Mouse (Mus musculus) cerebellum, postnatal 10 days (tissue): ENCODE data around the gene Rnls.

Experiments used
- DNase-seq, 2 experiments: peaks; one replicate each; pipeline ENCODE4 v3.0.0; 2021; ENCODE audit warnings: mixed read lengths in 2 of 2

Gene Rnls

DNA sequence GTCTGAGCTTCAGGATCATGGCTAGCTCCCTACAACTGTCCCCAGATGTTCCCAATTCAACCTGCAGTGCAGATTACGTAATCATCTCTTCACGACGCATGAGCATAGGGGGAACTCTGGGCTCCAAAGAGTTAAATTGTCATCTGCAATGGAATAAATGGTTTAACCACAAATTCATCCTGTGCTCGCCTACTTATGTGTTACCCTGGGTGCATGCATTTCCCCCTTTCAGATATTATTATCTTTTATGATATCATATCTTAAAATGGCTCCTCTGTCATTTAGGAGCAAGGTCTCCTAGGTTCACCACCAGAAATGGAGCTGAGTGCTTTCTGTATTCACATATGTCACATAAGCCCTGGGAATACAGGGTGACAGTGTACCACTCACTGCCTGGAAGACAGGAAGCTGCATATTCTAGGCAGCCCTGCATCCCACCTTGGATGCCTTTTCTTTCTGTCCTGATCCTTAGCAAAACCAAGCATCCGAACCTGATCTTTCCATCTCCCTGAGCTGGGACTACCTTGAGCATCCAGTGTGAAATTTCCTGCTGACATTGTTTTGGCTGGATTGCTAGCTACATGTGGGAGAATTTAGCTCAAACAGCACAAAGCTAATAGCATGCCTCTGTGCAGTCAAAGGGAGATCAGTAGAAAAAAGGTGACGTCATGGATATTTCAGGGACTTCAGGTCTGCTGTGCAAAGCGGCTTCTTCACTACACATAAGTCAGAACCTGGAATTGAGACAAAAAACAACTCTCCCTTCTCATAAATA, 289.9 kb downstream of the Rnls start:
- no peak for DNase-seq

DNA sequence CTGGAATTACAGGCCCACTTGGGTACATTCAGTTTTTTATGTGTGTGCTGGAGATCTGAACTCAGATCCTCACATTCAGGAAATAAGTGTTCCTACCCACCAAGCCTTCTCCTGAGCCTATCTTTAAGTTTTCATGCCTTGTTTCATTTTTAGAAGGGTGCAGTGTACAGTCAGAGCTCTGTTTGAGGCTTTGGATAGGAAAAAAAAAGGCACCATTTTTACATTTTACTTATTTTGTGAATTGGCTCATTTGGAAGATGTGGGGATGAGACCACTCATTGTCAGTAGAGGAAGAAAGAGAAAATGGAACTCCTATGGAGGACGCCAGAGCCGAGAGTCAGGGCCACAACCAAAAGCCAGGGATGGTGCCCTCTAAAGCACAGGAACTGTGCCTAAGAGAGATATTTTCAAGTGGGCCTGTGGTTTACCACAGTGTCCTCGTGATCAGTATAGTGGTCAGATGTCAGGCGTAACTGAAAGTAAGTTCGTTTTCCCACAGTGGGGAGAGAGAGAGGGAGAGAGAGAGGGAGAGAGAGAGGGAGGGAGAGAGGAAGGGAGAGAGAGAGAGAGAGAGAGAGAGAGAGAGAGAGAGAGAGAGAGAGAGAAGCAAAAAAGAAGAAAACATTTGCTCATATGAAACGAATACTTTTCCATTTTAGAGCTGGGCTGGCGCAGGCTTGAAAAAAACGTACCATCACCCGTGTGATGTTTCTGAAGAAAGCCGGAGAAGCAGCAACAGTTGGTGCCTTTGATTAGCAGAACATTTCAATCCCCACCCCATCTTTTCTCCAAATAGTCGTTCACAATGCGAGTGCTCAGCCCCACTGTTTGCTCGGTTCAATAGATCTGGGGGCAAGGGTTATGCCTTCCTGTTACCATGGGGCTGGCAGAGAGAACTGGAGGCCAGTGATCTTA, 290.7 kb downstream of the Rnls start:
- no peak for DNase-seq

DNA sequence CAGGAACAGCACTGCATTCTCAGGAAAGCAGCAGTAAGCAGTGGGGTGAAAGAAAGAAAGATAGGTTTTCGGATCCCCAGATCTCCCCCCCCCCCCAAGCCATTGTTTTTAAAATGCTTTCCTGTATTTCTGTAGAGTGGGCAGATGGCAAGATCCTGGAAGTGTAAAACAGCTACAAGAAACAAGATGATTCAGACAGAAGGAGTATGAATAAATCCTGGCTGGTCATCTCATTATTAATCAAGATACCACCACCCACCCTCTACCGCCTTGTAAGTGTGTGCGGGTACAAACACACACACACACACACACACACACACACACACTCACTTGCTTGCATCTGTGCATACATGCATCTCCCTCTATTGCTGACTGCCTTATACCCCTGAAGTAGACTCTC, 291.5 kb downstream of the Rnls start:
- DNase-seq, result no peak

DNA sequence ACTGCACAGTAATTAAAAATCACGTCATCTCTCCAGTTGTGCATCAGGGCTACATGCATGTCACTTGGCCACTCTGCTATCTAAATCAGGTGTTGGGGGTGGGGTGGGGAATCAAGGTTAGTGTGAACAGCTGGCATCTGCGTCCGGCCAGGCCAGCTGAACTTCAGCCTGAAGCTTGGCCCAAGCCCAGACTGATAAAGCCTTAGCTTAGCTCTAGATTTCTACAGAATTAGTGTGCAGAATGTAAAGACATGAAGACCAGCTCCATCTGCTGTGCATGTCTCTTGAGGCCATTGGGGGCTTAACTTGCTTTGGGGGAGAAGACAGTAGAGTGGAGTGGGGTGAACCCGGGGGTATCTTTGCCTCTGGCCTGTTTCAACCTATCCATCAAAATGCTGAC, 292.1 kb downstream of the Rnls start:
- no peak for DNase-seq

DNA sequence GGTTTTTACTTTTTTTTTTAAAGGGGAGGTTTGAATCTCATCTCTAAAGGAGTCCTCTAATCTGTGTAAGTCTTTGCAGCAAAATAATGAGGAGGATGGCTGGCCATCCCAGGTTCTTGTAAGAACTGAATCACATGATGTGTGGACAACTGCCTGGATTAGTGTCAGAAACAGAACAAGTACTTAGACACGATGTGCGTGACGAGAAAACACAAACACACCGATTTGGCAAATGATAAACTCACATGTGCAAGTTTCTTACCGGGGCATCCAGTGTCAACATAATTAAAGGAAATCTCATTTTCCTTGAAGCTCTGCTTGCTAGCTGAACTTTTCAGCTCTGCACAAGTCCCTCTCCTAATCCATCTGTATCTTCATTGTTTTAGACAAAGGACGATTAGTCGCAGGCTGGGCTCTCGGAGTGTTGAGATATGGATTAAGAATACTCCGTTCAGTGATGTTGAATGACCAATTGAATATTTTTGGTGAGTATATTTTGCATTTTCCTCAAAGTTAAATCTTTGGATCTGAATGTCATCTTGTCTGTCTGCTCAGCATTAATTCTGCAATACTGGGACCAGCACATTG, 292.8 kb downstream of the Rnls start:
- no peak for DNase-seq

DNA sequence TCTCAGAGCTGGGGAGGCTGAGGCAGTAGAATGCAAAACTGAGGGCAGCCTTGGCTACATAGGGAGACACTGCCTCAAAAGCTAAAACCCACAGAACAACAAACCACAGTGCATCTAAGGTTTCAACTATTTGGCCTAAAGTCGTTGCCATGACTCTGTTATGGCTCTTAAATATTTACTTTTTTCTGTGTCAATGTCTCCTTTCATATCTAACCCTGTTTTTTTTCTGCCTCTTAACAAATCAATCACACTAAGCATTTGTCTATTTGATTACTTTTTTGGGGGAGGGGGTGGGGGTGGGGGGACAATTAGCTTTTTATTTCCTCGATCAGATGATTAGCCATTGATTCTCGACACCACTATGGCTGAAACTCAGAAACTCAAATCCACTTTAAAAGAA, 294.4 kb downstream of the Rnls start:
- no peak for DNase-seq

DNA sequence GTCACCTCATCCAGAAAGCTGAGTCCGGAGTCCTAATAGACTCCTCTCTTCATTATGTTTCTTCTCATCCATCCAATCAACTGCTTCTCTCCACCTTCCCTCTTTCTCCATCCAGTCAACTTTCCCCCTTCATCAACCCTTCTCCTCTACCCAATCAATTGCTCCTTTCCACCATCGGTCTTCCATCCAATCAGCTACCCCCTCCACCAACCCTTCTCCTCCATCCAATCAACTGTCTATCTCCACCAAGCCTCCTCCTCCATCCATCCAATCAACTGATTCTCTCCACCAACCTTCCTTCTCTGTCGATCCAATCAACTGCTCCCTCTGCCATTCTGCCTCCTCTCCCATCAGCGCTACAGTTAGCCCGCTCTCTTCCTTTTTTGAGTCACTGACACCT, 295.5 kb downstream of the Rnls start:
- DNase-seq, result no peak

DNA sequence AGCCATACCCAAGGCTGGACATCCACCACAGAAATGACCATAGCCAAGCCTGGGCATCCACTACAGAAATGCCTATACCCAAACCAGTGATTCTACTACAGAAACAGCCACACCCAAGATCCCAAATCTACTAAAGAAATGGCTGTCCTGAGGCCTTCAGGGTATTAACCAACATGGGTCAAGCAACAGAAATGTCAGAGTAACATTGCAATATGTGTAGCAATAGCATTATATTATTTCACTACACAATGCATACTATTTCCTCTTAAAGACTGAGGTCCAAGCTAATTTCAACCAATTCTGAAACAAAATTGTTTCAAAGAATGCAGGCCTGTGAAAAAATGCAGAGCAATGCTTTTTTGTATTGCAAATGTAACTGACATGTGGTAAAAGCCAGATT, 299.5 kb downstream of the Rnls start:
- DNase-seq, result no peak

DNA sequence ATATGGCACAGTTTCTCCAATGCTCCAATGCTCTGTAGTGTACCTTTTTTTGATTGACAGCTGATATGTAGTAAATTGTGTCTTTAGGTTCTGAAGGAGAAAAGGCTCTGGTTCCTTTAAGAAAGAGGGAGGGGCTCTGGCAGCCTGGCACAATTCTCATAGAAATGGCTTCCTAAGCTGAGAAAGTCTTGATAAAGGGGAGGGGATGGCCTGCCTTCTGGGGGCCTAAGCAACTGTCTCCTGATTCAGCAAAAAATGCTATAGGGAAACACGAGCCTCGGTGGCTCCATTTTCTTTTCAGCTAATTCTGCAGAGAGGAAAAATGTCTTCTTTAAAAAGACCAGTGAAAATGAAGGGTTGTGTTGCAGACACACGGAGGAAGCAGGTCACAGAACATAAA, 300.8 kb downstream of the Rnls start:
- no peak for DNase-seq

DNA sequence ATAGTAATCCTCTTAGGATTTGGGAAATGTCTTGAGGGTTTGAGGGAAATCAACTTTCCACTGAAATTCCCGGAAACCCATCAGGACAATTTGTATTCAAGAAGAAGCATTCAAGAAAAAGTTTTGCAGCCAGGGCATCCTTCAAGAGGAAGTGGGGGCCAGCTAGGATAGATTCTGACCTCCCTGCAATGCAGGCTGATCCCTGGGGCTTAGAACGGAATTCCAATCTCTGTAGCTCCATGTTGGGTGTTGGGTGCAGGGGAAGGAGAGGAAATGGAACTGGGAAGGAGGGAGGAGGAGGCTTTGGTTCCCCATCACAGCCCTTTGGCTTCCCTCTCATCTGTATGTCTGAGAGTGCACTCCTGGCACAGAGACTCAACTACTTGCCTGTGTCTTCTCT, 303.2 kb downstream of the Rnls start:
- no peak for DNase-seq

DNA sequence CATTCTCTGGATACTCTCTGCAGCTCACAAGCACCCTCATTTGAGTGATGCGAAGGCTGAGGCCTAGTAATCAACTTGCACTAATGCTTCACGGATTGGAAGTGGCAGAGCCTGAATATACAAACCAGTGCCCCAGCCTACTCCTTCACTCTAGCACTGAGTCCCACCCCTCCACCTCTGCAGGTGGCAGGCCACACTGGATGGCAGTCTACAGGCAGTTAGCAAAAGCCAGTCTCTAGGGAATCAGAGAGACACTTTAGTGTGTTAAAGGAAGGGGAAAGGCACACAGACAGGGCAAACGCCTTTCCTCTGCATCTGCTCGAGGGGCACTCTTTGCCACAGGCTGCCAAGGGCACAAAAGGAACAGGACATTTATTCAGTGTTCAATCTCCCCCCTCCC, 304.1 kb downstream of the Rnls start:
- DNase-seq, result no peak
